Mouse (Mus musculus) heart, postnatal 0 days (tissue): ENCODE results near the gene Anp32e. TPM values are rescaled to one million over a fixed set of nuclear protein-coding genes. Genes with fewer than 3 reads are reported as not detected.
"Not testable (repeated sequence)": the region's sequence is repeated elsewhere in the genome, so short reads cannot be mapped to it uniquely, and the experiment has no call there.

Experiments
- ATAC-seq: fragments of 200-750 bp; cut with Nextera tagmentation; 2 replicates; pipeline ENCODE4 v1.8.0; 2017; ENCODE audit warnings: low read depth, moderate number of reproducible peaks, moderate library complexity; ENCODE audit not compliant: insufficient read depth
- DNase-seq: peaks from one replicate; pipeline ENCODE4 v3.0.0-alpha.2; 2016; ENCODE audit warnings: low spot score
- H3K27ac ChIP-seq: fragments of 300-500 bp; sonication (generic); 2 replicates; pipeline ENCODE4 v1.5.1; 2014; ENCODE audit warnings: low read depth, mild to moderate bottlenecking
- H3K27me3 ChIP-seq: fragments of 300-500 bp; sonication (generic); 2 replicates; pipeline ENCODE4 v1.6.1; 2014; ENCODE audit warnings: low read length, mixed read lengths; ENCODE audit not compliant: control insufficient read depth, insufficient read depth
- H3K36me3 ChIP-seq: fragments of 300-500 bp; sonication (generic); replicated peaks from 2 replicates; pipeline ENCODE4 v1.6.1; 2014; ENCODE audit warnings: low read length, mixed read lengths; ENCODE audit not compliant: control insufficient read depth, insufficient read depth
- H3K4me1 ChIP-seq: fragments of 300-500 bp; sonication (generic); 2 replicates; pipeline ENCODE4 v1.6.1; 2014; ENCODE audit warnings: antibody characterized with exemption; ENCODE audit not compliant: control insufficient read depth, insufficient read depth
- H3K4me2 ChIP-seq: fragments of 300-500 bp; sonication (generic); 2 replicates; pipeline ENCODE4 v1.6.1; 2014; ENCODE audit warnings: low read depth, mild to moderate bottlenecking, low read length, moderate library complexity
- H3K4me3 ChIP-seq: fragments of 300-500 bp; sonication (generic); 2 replicates; pipeline ENCODE4 v1.5.1; 2014; ENCODE audit warnings: low read depth, low read length
- H3K9ac ChIP-seq: fragments of 300-500 bp; sonication (generic); replicated peaks from 2 replicates; pipeline ENCODE4 v1.6.1; 2014; ENCODE audit warnings: low read depth, low read length, mixed read lengths
- H3K9me3 ChIP-seq: fragments of 300-500 bp; sonication (generic); replicated peaks from 2 replicates; pipeline ENCODE4 v1.6.1; 2016; ENCODE audit warnings: low read length; ENCODE audit not compliant: control insufficient read depth
- CTCF ChIP-seq: IDR thresholded peaks from 2 replicates; pipeline ENCODE4 v1.5.1; 2016; ENCODE audit warnings: antibody characterized with exemption, control low read depth, low read depth
- EP300 ChIP-seq: IDR thresholded peaks from 2 replicates; pipeline ENCODE4 v1.6.1; 2016; ENCODE audit warnings: antibody characterized with exemption, low read depth
- WGBS: fragments of 180-500 bp; shearing (Covaris S2); extraction: QIAGEN DNeasy Blood & Tissue Kit; methylation state at CpG from one replicate; pipeline ENCODE4 v1.1.7; 2014; 5-methylcytosine and 5-hydroxymethylcytosine counted together
- polyA plus RNA-seq: library from polyadenylated mRNA; unstranded; fragments of >200 nt; fragmentation: Nextera tagmentation; extraction: Ambion mirVana; gene quantifications from 2 replicates; pipeline ENCODE4 v1.2.1, GENCODE M21; 2015
- total RNA-seq: library from RNA; depleted of rRNA; stranded (reverse); fragments of >200 nt; gene quantifications from 2 replicates; pipeline ENCODE4 v1.2.3, GENCODE M21; 2014; ENCODE audit warnings: low replicate concordance

The Anp32e gene
- total and polyA plus RNA-seq, 2 experiments from 2014 or later = 25.9 to 118 TPM

GRCm38 (mm10) chr3:95972873-95973634 is 44.0 kb downstream of the Anp32e start:
- WGBS = 23% methylated on average over 33 of the region's 34 CpGs
- DNase-seq = no peak
- H3K27me3 ChIP-seq = no peaks in the 10 kb centered on the region
- TF ChIP-seq EP300 (no peak), CTCF (no peak)
- no peaks in the 10 kb centered on the region for H3K36me3 ChIP-seq
- no peaks in the 10 kb centered on the region for H3K9me3 ChIP-seq
- peak overlapping the region; percentile 58; the same call in 1 of the 2 replicates for H3K27ac ChIP-seq
- H3K9ac ChIP-seq = peak overlapping the region; percentile 40; the same call in 1 of the 2 replicates
- H3K4me1 ChIP-seq = peaks cover 3% of the 10 kb centered on the region; the same call in 1 of the 2 replicates
- ATAC-seq = no peak
- H3K4me2 ChIP-seq = peak overlapping the region; percentile 59
- H3K4me3 ChIP-seq = peak overlapping the region; percentile 37

GRCm38 (mm10) chr3:95977079-95977478 is 48.0 kb downstream of the Anp32e start:
- no peak overlapping the region for H3K4me3 ChIP-seq
- 65% methylated on average over 3 of the region's 3 CpGs for WGBS
- no peak overlapping the region for H3K4me2 ChIP-seq
- H3K27ac ChIP-seq = no peak overlapping the region
- no peaks in the 10 kb centered on the region for H3K9me3 ChIP-seq
- DNase-seq = no peak
- H3K27me3 ChIP-seq = no peaks in the 10 kb centered on the region
- no peaks in the 10 kb centered on the region for H3K36me3 ChIP-seq
- H3K4me1 ChIP-seq = no peaks in the 10 kb centered on the region
- ATAC-seq = no peak
- no peak overlapping the region for H3K9ac ChIP-seq
- no peak for TF ChIP-seq CTCF
- TF ChIP-seq EP300 = no peak

GRCm38 (mm10) chr3:95977587-95977986 is 48.5 kb downstream of the Anp32e start:
- H3K4me1 ChIP-seq, H3K4me2 ChIP-seq, DNase-seq, H3K36me3 ChIP-seq, H3K9ac ChIP-seq, H3K27me3 ChIP-seq, H3K4me3 ChIP-seq, H3K27ac ChIP-seq, H3K9me3 ChIP-seq: not testable (repeated sequence)
- 86% methylated on average over 5 of the region's 7 CpGs for WGBS
- ATAC-seq = peak; percentile 28; the same call in 1 of the 2 replicates

GRCm38 (mm10) chr3:95978265-95978664 is 49.2 kb downstream of the Anp32e start:
- DNase-seq (no peak), ATAC-seq (no peak)
- Histone ChIP-seq H3K27me3 (no peaks in the 10 kb centered on the region), H3K9ac (no peak overlapping the region), H3K4me2 (no peak overlapping the region), H3K36me3 (no peaks in the 10 kb centered on the region), H3K9me3 (no peaks in the 10 kb centered on the region), H3K4me1 (no peaks in the 10 kb centered on the region), H3K27ac (no peak overlapping the region), H3K4me3 (no peak overlapping the region)
- WGBS = 74% methylated on average over 9 of the region's 9 CpGs
- peak; percentile 13; the same call in 1 of the 2 replicates for TF ChIP-seq CTCF
- TF ChIP-seq EP300 = no peak

GRCm38 (mm10) chr3:95980276-95980970 is 51.4 kb downstream of the Anp32e start:
- no peak for TF ChIP-seq EP300
- TF ChIP-seq CTCF = no peak
- no peak overlapping the region for H3K4me2 ChIP-seq
- ATAC-seq (no peak), DNase-seq (no peak)
- H3K9ac ChIP-seq = no peak overlapping the region
- no peak overlapping the region for H3K27ac ChIP-seq
- peaks cover 8% of the 10 kb centered on the region for H3K4me1 ChIP-seq
- 82% methylated on average over 12 of the region's 12 CpGs for WGBS
- H3K27me3 ChIP-seq = no peaks in the 10 kb centered on the region
- no peaks in the 10 kb centered on the region for H3K36me3 ChIP-seq
- H3K9me3 ChIP-seq = no peaks in the 10 kb centered on the region
- no peak overlapping the region for H3K4me3 ChIP-seq
